Mouse (Mus musculus): ENCODE results near the gene Sult1a1.

Gene Sult1a1

DNA sequence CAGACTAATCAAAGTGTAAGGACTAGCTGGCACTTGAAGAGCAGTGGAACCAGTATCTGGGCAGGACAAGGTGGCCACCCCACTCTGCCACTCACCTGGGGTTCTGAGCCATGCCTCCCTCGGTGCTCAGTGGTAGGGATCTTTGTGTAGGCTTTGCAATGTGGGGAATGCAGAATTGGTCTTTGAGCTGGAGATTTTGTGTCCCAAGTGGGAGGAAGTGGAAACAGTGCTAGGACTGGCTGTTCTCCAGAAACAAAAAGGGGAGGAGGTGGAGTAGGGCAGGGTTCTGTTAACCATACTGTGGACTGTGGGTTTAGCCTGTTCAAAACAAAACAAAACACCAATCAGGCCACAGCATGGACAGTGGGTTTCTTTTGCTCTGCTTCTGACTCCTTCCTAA lies at the start of gene Sult1a1:
TSS of gene Sult1a1 (minus strand) at position 226 of the 400 bp plus-strand sequence.
- DNase-seq (ENCODE audit: low read depth, low spot score): no peak

GRCm38 (mm10) chr7:126725667-126726066 lies 49.4 kb upstream of the Sult1a1 start:
- DNase-seq (ENCODE audit: low read depth, low spot score): no peak

DNA sequence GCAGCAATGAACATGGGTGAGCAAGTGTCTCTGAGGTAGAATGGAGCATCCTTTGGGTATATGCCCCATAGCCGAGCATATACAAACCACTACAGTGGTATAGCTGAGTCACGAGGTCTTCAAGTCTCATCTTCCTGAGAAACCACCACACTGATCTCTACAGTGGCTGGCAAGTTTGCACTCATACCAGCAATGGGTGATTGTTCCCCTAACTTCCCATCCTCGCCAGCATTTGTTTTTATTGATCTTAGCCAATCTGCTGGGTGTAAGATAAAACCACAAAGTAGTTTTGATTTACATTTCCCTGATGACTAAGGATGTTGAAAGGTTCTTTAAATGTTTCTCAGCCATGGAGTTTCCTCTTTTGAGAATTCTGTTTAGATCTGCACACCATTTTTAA lies 48.8 kb upstream of the Sult1a1 start:
- DNase-seq (ENCODE audit: low read depth, low spot score): no peak

- DNase-seq (ENCODE audit: low read depth, low spot score): no peak
These were observed 45.4 kb upstream of the Sult1a1 start for GRCm38 (mm10) chr7:126721635-126722034.

- no peak for DNase-seq (ENCODE audit: low read depth, low spot score)
These were observed 42.6 kb upstream of the Sult1a1 start for GRCm38 (mm10) chr7:126718787-126719337.

DNA sequence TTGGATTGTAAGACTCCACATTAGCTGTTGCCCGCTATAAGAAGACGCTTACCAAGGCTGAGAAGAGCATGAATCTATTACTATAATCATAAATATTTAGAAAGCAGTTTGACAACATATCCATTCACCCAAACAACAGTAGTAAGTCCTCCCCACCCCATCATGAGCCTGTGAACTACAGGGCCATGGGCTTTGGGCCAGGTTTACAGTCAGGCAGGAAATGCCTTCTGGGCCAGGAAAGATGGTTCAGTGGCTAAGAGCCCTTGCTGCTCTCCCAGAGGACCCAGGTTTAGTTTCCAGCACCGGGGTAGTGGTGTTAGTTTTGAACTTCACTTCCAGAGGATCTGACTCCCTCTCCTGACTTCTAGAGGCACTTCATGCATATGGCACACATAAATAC lies 41.3 kb upstream of the Sult1a1 start:
- DNase-seq (ENCODE audit: low read depth, low spot score): no peak

- no peak for DNase-seq (ENCODE audit: low read depth, low spot score)
These were observed 39.4 kb upstream of the Sult1a1 start for GRCm38 (mm10) chr7:126715679-126716078.

- no peak for DNase-seq (ENCODE audit: low read depth, low spot score)
These were observed 35.7 kb upstream of the Sult1a1 start for GRCm38 (mm10) chr7:126711910-126712309.

GRCm38 (mm10) chr7:126710266-126710665 lies 34.0 kb upstream of the Sult1a1 start:
- DNase-seq (ENCODE audit: low read depth, low spot score): no peak

DNA sequence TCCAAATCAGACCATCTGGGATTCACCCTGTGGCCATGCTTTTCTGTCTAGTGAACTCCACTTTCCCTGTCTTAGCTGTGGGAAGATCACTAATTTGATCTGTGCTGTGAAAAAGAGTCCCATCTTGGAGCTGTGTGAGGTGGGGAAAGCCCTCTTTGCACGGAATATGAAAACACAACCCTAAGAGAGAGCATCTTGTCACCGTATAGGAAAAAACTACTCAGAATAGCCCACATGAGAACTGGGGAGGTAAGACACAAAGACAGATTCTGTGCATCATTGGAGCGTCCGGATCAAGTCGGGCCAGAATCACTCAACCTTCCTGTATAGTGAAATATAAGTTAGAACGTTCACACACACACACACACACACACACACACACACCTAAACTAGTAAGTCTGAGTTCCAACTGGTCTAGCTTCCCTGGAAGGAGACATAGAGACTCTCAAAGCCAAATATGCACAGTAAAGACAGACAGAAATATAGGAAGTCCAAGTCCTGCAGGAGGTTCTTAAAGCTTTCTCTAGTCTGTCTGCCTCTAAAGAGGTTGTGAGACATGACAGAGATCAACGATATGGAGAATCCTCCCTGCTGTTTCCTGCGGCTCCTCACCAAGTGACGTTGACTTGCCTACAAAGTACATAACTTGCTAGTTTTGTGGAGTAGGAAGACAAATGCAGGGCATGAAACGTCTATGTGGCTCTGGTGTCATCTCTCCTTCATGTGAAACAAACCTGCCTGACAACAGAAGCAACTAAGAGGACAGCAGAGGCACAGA lies 32.1 kb upstream of the Sult1a1 start:
- DNase-seq (ENCODE audit: low read depth, low spot score): no peak

- DNase-seq (ENCODE audit: low read depth, low spot score): no peak
These were observed 31.4 kb upstream of the Sult1a1 start, which contains the start of gene Coro1a for GRCm38 (mm10) chr7:126707442-126708174. Coro1a (minus strand) TSS chr7:126707787.

- peak; percentile 69 for DNase-seq (ENCODE audit: low read depth, low spot score)
These were observed 28.1 kb upstream of the Sult1a1 start for GRCm38 (mm10) chr7:126704121-126704980.

DNA sequence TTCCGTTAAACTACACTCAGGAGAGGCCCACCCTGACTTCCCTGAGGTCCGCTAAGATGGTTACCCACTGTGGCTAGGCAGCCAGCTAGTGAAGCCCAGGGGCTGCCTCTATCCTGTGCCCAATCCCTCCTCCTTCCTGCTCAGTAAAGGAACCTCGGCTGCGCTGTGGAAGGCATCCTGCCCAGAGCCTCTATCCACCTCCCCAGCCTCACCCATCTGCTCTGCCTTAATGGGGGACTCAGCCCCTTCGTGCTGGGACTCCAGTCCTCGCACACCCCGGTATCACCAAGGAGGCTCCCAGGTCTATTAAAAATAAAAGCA lies 27.5 kb upstream of the Sult1a1 start:
- no peak for DNase-seq (ENCODE audit: low read depth, low spot score)

- DNase-seq (ENCODE audit: low read depth, low spot score): no peak
These were observed 26.9 kb upstream of the Sult1a1 start for GRCm38 (mm10) chr7:126702861-126703756.

DNA sequence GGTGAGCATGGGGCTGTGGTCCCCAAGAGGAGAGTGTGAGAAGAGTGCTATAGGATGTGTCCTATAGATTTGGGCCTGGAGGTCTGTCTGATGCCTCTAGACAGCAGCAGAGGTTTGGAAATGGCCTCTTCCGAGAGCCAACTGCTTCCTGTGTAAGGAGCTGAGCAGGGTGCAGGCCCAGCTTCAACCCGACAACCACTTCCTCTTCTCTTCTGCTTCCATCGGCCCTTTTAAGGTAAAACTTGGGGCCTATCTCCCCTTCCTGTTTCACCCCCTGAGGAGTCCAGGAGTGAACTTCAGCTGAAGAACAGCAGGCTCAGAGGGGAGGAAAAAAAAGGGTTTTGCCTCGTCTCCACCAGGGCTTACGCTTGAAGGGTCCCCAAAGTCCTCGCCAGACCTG lies 26.1 kb upstream of the Sult1a1 start:
- no peak for DNase-seq (ENCODE audit: low read depth, low spot score)

GRCm38 (mm10) chr7:126701559-126702357 lies 25.5 kb upstream of the Sult1a1 start:
- DNase-seq (ENCODE audit: low read depth, low spot score): no peak

GRCm38 (mm10) chr7:126701070-126701469 lies 24.8 kb upstream of the Sult1a1 start:
- DNase-seq (ENCODE audit: low read depth, low spot score): no peak

- no peak for DNase-seq (ENCODE audit: low read depth, low spot score)
These were observed 24.1 kb upstream of the Sult1a1 start for GRCm38 (mm10) chr7:126700063-126701015.

GRCm38 (mm10) chr7:126697838-126698237 lies 21.6 kb upstream of the Sult1a1 start:
- no peak for DNase-seq (ENCODE audit: low read depth, low spot score)

Measured in brain, embryonic 18.5 days (tissue).